In genomic region chr5:52634017-52634416, GRCm38 (mm10) we compare ENCODE assay signal across 7 mouse cellular contexts. TPM values are rescaled to one million over a fixed set of nuclear protein-coding genes. Genes with fewer than 3 reads are reported as not detected.
A peak's percentile ranks its signal among the peaks of the same experiment; 100 is the strongest.
DNase-seq lines count a peak whose midpoint lies in the region; ATAC-seq and TF ChIP-seq lines count a peak whose summit lies in the region.

No protein-coding gene starts in this region.

- no peaks in the 10 kb centered on the region for H3K36me3 ChIP-seq in kidney, embryonic 15.5 days
- H3K36me3 ChIP-seq in spleen, adult 2 months (ENCODE audit: control insufficient read depth, insufficient read depth, low read length) = no peaks in the 10 kb centered on the region

- ATAC-seq in kidney, embryonic 15.5 days (replicated peaks; ENCODE audit: low FRiP score) = 0 out of 2 replicates have a peak, but pooled peaks have one; percentile 47
- peak; percentile 86 for ATAC-seq in megakaryocyte progenitor cell, adult 5-6 weeks (replicated peaks; ENCODE audit: poor library complexity)

- no peak overlapping the region for H3K4me2 ChIP-seq in kidney, embryonic 15.5 days

- no peak overlapping the region for H3K4me3 ChIP-seq in kidney, embryonic 15.5 days (replicated peaks)
- H3K4me3 ChIP-seq in spleen, adult 2 months (ENCODE audit: extremely low read depth, insufficient read depth, insufficient read length) = no peak overlapping the region; the same call in 1 of the 2 replicates

- H3K9ac ChIP-seq in kidney, embryonic 15.5 days = no peak overlapping the region

- peak; percentile 81; the same call in 1 of the 2 replicates for TF ChIP-seq CTCF in spleen, adult 2 months (IDR thresholded peaks at IDR 0.05; ENCODE audit: extremely low read depth, insufficient read depth, insufficient read length, insufficient replicate concordance)

- DNase-seq in urinary bladder, postnatal 10 days (ENCODE audit: low spot score) = peak; percentile 36
- no peak for DNase-seq in urinary bladder, adult 2 months (ENCODE audit: low spot score)
- peak; percentile 24 for DNase-seq in c-Kit-positive CD71-negative TER-119-negative erythroid progenitor cells, embryonic 14.5 days (ENCODE audit: low read depth)
- peak; percentile 81 for DNase-seq in gastrocnemius, postnatal 10 days
- DNase-seq in spleen, adult 2 months (ENCODE audit: low read depth in 1 of 2, low spot score in 2 of 2) = peak; percentile 29 to 68

- H3K27me3 ChIP-seq in kidney, embryonic 15.5 days = no peaks in the 10 kb centered on the region
- H3K27me3 ChIP-seq in spleen, adult 2 months (ENCODE audit: control insufficient read depth, insufficient read depth, low read length) = no peaks in the 10 kb centered on the region

- no peak overlapping the region for H3K27ac ChIP-seq in kidney, embryonic 15.5 days
- H3K27ac ChIP-seq in spleen, adult 2 months (ENCODE audit: insufficient read depth, low read length) = no peak overlapping the region

- no peak for TF ChIP-seq POLR2A in spleen, adult 2 months (IDR thresholded peaks at IDR 0.05; ENCODE audit: low read depth, low read length)

- WGBS in kidney, embryonic 15.5 days = 22% methylated on average over 8 of the region's 8 CpGs
- WGBS in spleen, adult 2 months = 19% methylated on average over 8 of the region's 8 CpGs

- H3K4me1 ChIP-seq in kidney, embryonic 15.5 days = 0 out of 2 replicates have a peak, but pooled peaks cover 3% of the 10 kb centered on the region
- no peaks in the 10 kb centered on the region for H3K4me1 ChIP-seq in spleen, adult 2 months (ENCODE audit: control insufficient read depth, insufficient read depth, insufficient read length)

- H3K9me3 ChIP-seq in kidney, embryonic 15.5 days (replicated peaks) = no peaks in the 10 kb centered on the region

RNA-seq across cellular contexts. Expression of gene Sepsecs, which starts 35.5 kb away (rescaled TPM):
- 10.3 and 11.3 TPM in 2 replicates for polyA plus RNA-seq in urinary bladder, adult 2 months (2012; rRNA removed)
- 1 to 10 TPM; 7.1 to 7.8 TPM for total RNA-seq in gastrocnemius, postnatal 10 days (2021)
- polyA plus RNA-seq in kidney, embryonic 15.5 days (2015; fragmentation: Nextera tagmentation; extraction: Ambion mirVana) = 9.0 and 10.1 TPM in 2 replicates
- 12.7 and 13.2 TPM in 2 replicates for total RNA-seq in megakaryocyte progenitor cell, adult 5-6 weeks (2015)
- 15.8 and 16.7 TPM in 2 replicates for total RNA-seq in megakaryocyte progenitor cell, adult 5-6 weeks (2017)
- polyA plus RNA-seq in spleen, adult 2 months (2012; rRNA removed) = 2.3 and 3.1 TPM in 2 replicates
